Mouse (Mus musculus) adrenal gland, adult 2 months (tissue): ENCODE results near the gene Cxcl16. TPM values are rescaled to one million over a fixed set of nuclear protein-coding genes. Genes with fewer than 3 reads are reported as not detected.

Source experiments
- DNase-seq: peaks from one replicate; pipeline ENCODE4 v3.0.0; 2021
- microRNA-seq, 2 experiments: library from miRNA; unstranded; fragments of <30 nt; microRNA quantifications; one replicate each; pipeline ENCODE4 v1.2.0; 2021
- polyA plus RNA-seq: library from polyadenylated mRNA; depleted of rRNA; stranded (reverse); fragments of >200 nt; gene quantifications from 2 replicates; pipeline ENCODE4 v1.2.3, GENCODE M21; 2012; rRNA removed
- total RNA-seq, 2 experiments: library from RNA; stranded (reverse); gene quantifications; 2 replicates each; pipeline ENCODE4 v1.2.3; 2021

Cxcl16 gene
- total and polyA plus RNA-seq, 3 experiments, result 9.4 to 16.2 (median 14.0) TPM

- DNase-seq, result no peak
These were observed 49.5 kb downstream of the Cxcl16 start for GRCm38 (mm10) chr11:70410297-70410643.

DNA sequence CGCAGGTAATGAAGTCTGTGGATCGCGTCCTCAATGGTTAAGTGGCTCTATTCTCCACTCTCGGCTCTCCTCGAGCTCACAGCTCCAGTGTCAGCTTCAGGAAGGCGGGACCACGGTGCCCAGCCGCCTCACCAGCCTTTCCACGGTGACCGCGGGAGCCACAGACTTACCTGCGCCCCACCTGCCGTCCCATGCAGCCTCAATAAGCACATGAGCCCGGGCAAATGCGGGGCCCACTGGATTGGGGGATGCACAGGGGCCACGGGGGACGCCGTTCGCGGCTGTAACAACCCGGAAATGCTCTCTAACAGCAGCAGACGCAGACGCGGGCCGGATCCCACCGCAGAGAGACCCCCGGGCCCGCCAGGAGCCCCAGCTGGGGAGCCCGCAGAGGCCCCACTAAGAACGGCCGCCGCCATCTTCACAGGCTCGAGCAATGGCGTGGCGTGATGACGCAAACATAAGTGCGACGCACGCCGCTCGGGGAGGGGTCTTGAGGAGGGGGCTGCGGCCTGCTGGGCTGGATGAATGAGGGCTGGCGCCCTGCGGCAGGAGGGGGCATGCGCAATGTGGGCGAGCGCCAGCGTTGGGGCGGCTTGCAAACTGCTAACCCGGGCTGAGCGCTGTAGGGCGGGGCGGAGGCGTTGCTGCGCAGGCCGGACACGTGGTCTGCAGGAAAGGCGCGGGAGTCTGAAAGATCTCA lies 50.0 kb downstream of the Cxcl16 start, which contains the start of gene Pelp1:
Gene Pelp1, minus strand, starts transcription at position 438 of the 703 bp plus-strand sequence.
- peak; percentile 93 for DNase-seq

Small RNA genes lying within 50 kb of the gene (microRNA-seq; reads per million reads assigned to microRNA genes)
- 0.22 to 0.83 reads per million in 2 experiments for gene Mir7115

Other genes with a start within 250 kb of the Cxcl16 start
Only the 30 nearest of the 31 such genes appear.
- gene Slc16a13, start 238.9 kb downstream of the Cxcl16 start, total RNA-seq, result 1 to 10 TPM; 2.7 to 3.7 TPM
- gene Slc16a13, start 238.9 kb downstream of the Cxcl16 start, polyA plus RNA-seq, result 5.0 and 5.6 TPM in 2 replicates
- gene Bcl6b, start 230.2 kb downstream of the Cxcl16 start, total RNA-seq, result 10 to 100 TPM in 1 of 2 experiments, 1 to 10 TPM in 1; 8.6 to 11.3 TPM
- gene Bcl6b, start 230.2 kb downstream of the Cxcl16 start, polyA plus RNA-seq, result 25.3 and 27.8 TPM in 2 replicates
- gene 0610010K14Rik, start 222.1 kb downstream of the Cxcl16 start, total RNA-seq, result 10 to 100 TPM; 44.7 to 52.1 TPM
- gene 0610010K14Rik, start 222.1 kb downstream of the Cxcl16 start, polyA plus RNA-seq, result 54.7 and 56.2 TPM in 2 replicates
- gene Gm21988, start 220.2 kb downstream of the Cxcl16 start, total RNA-seq, result 1 to 10 TPM; 3.2 to 6.2 TPM
- 6.9 and 7.8 TPM in 2 replicates for gene Gm21988, start 220.2 kb downstream of the Cxcl16 start, polyA plus RNA-seq
- gene Rnasek, start 220.1 kb downstream of the Cxcl16 start, total RNA-seq, result 100 to 1,000 TPM; 220 to 243 TPM
- gene Rnasek, start 220.1 kb downstream of the Cxcl16 start, polyA plus RNA-seq, result 332 and 351 TPM in 2 replicates
- 1 to 10 TPM; 1.3 to 1.6 TPM for gene Alox12, start 204.6 kb downstream of the Cxcl16 start, total RNA-seq
- gene Alox12, start 204.6 kb downstream of the Cxcl16 start, polyA plus RNA-seq, result 1.7 and 1.8 TPM in 2 replicates
- gene Alox12e, start 137.4 kb downstream of the Cxcl16 start, total RNA-seq, result not detected
- 0.06 TPM in 1 of 2 replicates, not detected in the other for gene Alox12e, start 137.4 kb downstream of the Cxcl16 start, polyA plus RNA-seq
- gene Alox15, start 108.0 kb downstream of the Cxcl16 start, total RNA-seq, result 1 to 10 TPM; 2.8 to 6.8 TPM
- 1.1 and 2.7 TPM in 2 replicates for gene Alox15, start 108.0 kb downstream of the Cxcl16 start, polyA plus RNA-seq
- gene Pelp1, start 50.0 kb downstream of the Cxcl16 start, total RNA-seq, result 10 to 100 TPM; 15.4 to 22.2 TPM
- gene Pelp1, start 50.0 kb downstream of the Cxcl16 start, polyA plus RNA-seq, result 25.0 and 39.1 TPM in 2 replicates
- 10 to 100 TPM; 27.2 to 27.7 TPM for gene Arrb2, start 27.3 kb downstream of the Cxcl16 start, total RNA-seq
- gene Arrb2, start 27.3 kb downstream of the Cxcl16 start, polyA plus RNA-seq, result 24.2 and 26.9 TPM in 2 replicates
- 10 to 100 TPM; 20.4 to 21.6 TPM for gene Med11, start 8.1 kb downstream of the Cxcl16 start, total RNA-seq
- gene Med11, start 8.1 kb downstream of the Cxcl16 start, polyA plus RNA-seq, result 8.9 TPM in 2 replicates
- gene Zmynd15, start 551 bp downstream of the Cxcl16 start, total RNA-seq, result 1 to 10 TPM; 1.2 to 1.5 TPM
- gene Zmynd15, start 551 bp downstream of the Cxcl16 start, polyA plus RNA-seq, result 4.6 and 5.3 TPM in 2 replicates
- 1 to 10 TPM in 1 of 2 experiments, under 1 TPM in 1; 0.52 to 1.5 TPM for gene Tm4sf5, start 45.3 kb upstream of the Cxcl16 start, total RNA-seq
- gene Tm4sf5, start 45.3 kb upstream of the Cxcl16 start, polyA plus RNA-seq, result 0.51 TPM in 1 of 2 replicates, not detected in the other
- gene Vmo1, start 54.6 kb upstream of the Cxcl16 start, total RNA-seq, result under 1 TPM in 1 of 2 experiments, not detected in 1; 0.45 TPM
- not detected in 2 replicates for gene Vmo1, start 54.6 kb upstream of the Cxcl16 start, polyA plus RNA-seq
- gene Gltpd2, start 59.2 kb upstream of the Cxcl16 start, total RNA-seq, result under 1 TPM in 1 of 2 experiments, not detected in 1; 0.23 TPM
- 0.22 and 0.31 TPM in 2 replicates for gene Gltpd2, start 59.2 kb upstream of the Cxcl16 start, polyA plus RNA-seq
- 100 to 1,000 TPM; 269 to 295 TPM for gene Psmb6, start 65.4 kb upstream of the Cxcl16 start, total RNA-seq
- 227 and 268 TPM in 2 replicates for gene Psmb6, start 65.4 kb upstream of the Cxcl16 start, polyA plus RNA-seq
- not detected for gene Gm40193, start 73.0 kb upstream of the Cxcl16 start, total RNA-seq
- gene Gm40193, start 73.0 kb upstream of the Cxcl16 start, polyA plus RNA-seq, result not detected in 2 replicates
- 10 to 100 TPM in 1 of 2 experiments, 1 to 10 TPM in 1; 8.0 to 10.9 TPM for gene Pld2, start 80.1 kb upstream of the Cxcl16 start, total RNA-seq
- 12.8 and 18.4 TPM in 2 replicates for gene Pld2, start 80.1 kb upstream of the Cxcl16 start, polyA plus RNA-seq
- 10 to 100 TPM; 44.8 to 46.0 TPM for gene Mink1, start 102.9 kb upstream of the Cxcl16 start, total RNA-seq
- 59.1 and 62.8 TPM in 2 replicates for gene Mink1, start 102.9 kb upstream of the Cxcl16 start, polyA plus RNA-seq
- not detected for gene 4930544D05Rik, start 155.9 kb upstream of the Cxcl16 start, total RNA-seq
- not detected in 2 replicates for gene 4930544D05Rik, start 155.9 kb upstream of the Cxcl16 start, polyA plus RNA-seq
- gene Chrne, start 159.2 kb upstream of the Cxcl16 start, total RNA-seq, result not detected
- 0.30 TPM in 1 of 2 replicates, not detected in the other for gene Chrne, start 159.2 kb upstream of the Cxcl16 start, polyA plus RNA-seq
- gene Gp1ba, start 179.1 kb upstream of the Cxcl16 start, total RNA-seq, result under 1 TPM in 1 of 2 experiments, not detected in 1; 0.12 TPM
- 0.03 TPM in 1 of 2 replicates, not detected in the other for gene Gp1ba, start 179.1 kb upstream of the Cxcl16 start, polyA plus RNA-seq
- 100 to 1,000 TPM in 1 of 2 experiments, 10 to 100 TPM in 1; 76.9 to 106 TPM for gene Rnf167, start 187.3 kb upstream of the Cxcl16 start, total RNA-seq
- gene Rnf167, start 187.3 kb upstream of the Cxcl16 start, polyA plus RNA-seq, result 91.4 and 101 TPM in 2 replicates
- gene Slc25a11, start 187.5 kb upstream of the Cxcl16 start, total RNA-seq, result 100 to 1,000 TPM; 124 to 140 TPM
- gene Slc25a11, start 187.5 kb upstream of the Cxcl16 start, polyA plus RNA-seq, result 118 and 139 TPM in 2 replicates
- 100 to 1,000 TPM; 833 to 893 TPM for gene Pfn1, start 194.7 kb upstream of the Cxcl16 start, total RNA-seq
- gene Pfn1, start 194.7 kb upstream of the Cxcl16 start, polyA plus RNA-seq, result 2,948 and 4,143 TPM in 2 replicates
- 10 to 100 TPM; 18.3 to 67.6 TPM for gene Eno3, start 197.2 kb upstream of the Cxcl16 start, total RNA-seq
- gene Eno3, start 197.2 kb upstream of the Cxcl16 start, polyA plus RNA-seq, result 8.0 and 16.9 TPM in 2 replicates
- 10 to 100 TPM; 83.5 to 85.9 TPM for gene Spag7, start 209.4 kb upstream of the Cxcl16 start, total RNA-seq
- 12.3 and 16.0 TPM in 2 replicates for gene Spag7, start 209.4 kb upstream of the Cxcl16 start, polyA plus RNA-seq
- gene Camta2, start 228.1 kb upstream of the Cxcl16 start, total RNA-seq, result 10 to 100 TPM; 36.8 to 51.7 TPM
- gene Camta2, start 228.1 kb upstream of the Cxcl16 start, polyA plus RNA-seq, result 44.8 and 58.4 TPM in 2 replicates
- gene Inca1, start 240.2 kb upstream of the Cxcl16 start, total RNA-seq, result 10 to 100 TPM in 1 of 2 experiments, 1 to 10 TPM in 1; 8.2 to 15.7 TPM
- gene Inca1, start 240.2 kb upstream of the Cxcl16 start, polyA plus RNA-seq, result 12.9 and 15.8 TPM in 2 replicates
- gene Kif1c, start 240.6 kb upstream of the Cxcl16 start, total RNA-seq, result 100 to 1,000 TPM; 184 to 214 TPM
- gene Kif1c, start 240.6 kb upstream of the Cxcl16 start, polyA plus RNA-seq, result 71.5 and 79.5 TPM in 2 replicates